Mouse (Mus musculus) midbrain, embryonic 16.5 days (tissue): ENCODE measurements around the gene Nenf. TPM values are rescaled to one million over a fixed set of nuclear protein-coding genes. Genes with fewer than 3 reads are reported as not detected.

ENCODE experiments used
- ATAC-seq: fragments of 200-750 bp; cut with Nextera tagmentation; 2 replicates; pipeline ENCODE4 v1.8.0; 2017; ENCODE audit warnings: moderate TSS enrichment
- H3K27ac ChIP-seq: fragments of 300-500 bp; sonication (generic); 2 replicates; pipeline ENCODE4 v1.5.1; 2014; ENCODE audit warnings: mild to moderate bottlenecking, low read length, mixed read lengths
- H3K27me3 ChIP-seq: fragments of 300-500 bp; sonication (generic); 2 replicates; pipeline ENCODE4 v1.6.1; 2014; ENCODE audit warnings: low read depth, low read length, mixed read lengths; ENCODE audit not compliant: control insufficient read depth, insufficient read depth
- H3K36me3 ChIP-seq: fragments of 300-500 bp; sonication (generic); 2 replicates; pipeline ENCODE4 v1.6.1; 2014; ENCODE audit warnings: mild to moderate bottlenecking, low read length, moderate library complexity, mixed read lengths; ENCODE audit not compliant: control insufficient read depth, insufficient read depth
- H3K4me1 ChIP-seq: fragments of 300-500 bp; sonication (generic); 2 replicates; pipeline ENCODE4 v1.6.1; 2014; ENCODE audit warnings: mild to moderate bottlenecking, low read length, mixed read lengths; ENCODE audit not compliant: control insufficient read depth, insufficient read depth
- H3K4me2 ChIP-seq: fragments of 300-500 bp; sonication (generic); 2 replicates; pipeline ENCODE4 v1.6.1; 2014; ENCODE audit warnings: mild to moderate bottlenecking, low read length, mixed read lengths
- H3K4me3 ChIP-seq: fragments of 300-500 bp; sonication (generic); 2 replicates; pipeline ENCODE4 v1.5.1; 2014; ENCODE audit warnings: low read depth, mild to moderate bottlenecking, low read length, moderate library complexity, mixed read lengths
- H3K9ac ChIP-seq: fragments of 300-500 bp; sonication (generic); 2 replicates; pipeline ENCODE4 v1.6.1; 2014; ENCODE audit warnings: low read depth, low read length, mixed read lengths
- H3K9me3 ChIP-seq: fragments of 300-500 bp; sonication (generic); replicated peaks from 2 replicates; pipeline ENCODE4 v1.6.1; 2014; ENCODE audit warnings: mild to moderate bottlenecking, low read length, mixed read lengths; ENCODE audit not compliant: control insufficient read depth, poor library complexity, severe bottlenecking
- WGBS: fragments of 180-500 bp; shearing (Covaris S2); extraction: QIAGEN DNeasy Blood & Tissue Kit; methylation state at CpG from one replicate; pipeline ENCODE4 v1.1.7; 2014; 5-methylcytosine and 5-hydroxymethylcytosine counted together
- polyA plus RNA-seq: library from polyadenylated mRNA; unstranded; fragments of >200 nt; fragmentation: Nextera tagmentation; extraction: Ambion mirVana; gene quantifications from 2 replicates; pipeline ENCODE4 v1.2.1, GENCODE M21; 2015

The Nenf gene
- polyA plus RNA-seq, 1 experiment from 2014 or later: 139 TPM

DNA sequence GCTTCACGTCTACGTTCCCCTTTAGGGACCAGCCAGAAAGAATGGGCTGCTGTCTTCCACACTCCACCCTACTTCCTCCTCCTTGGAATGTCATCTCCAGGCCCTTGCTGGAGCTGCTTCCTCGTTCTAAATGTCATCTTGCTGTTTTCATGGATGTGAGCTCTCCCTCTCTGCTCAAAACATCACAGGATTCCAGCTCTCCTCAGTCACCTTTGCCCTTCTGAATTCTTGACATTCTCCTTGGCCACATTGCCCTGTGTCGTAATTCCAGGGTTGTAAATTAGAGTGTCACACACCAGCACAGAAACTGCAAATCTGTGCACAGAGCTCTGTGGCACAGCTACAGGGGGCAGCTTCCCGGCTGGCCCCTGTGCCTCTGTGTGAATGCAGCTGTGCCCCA lies 50.1 kb downstream of the Nenf start:
- no peak overlapping the region for H3K4me2 ChIP-seq
- 40% methylated on average over 5 of the region's 5 CpGs for WGBS

GRCm38 (mm10) chr1:191267162-191267561 lies 50.8 kb downstream of the Nenf start:
- WGBS: 95% methylated on average over 5 of the region's 5 CpGs
- no peaks in the 10 kb centered on the region for H3K9me3 ChIP-seq
- ATAC-seq: no peak

More for the DNA sequence above, 50.1 kb downstream of the Nenf start:
- Histone ChIP-seq H3K27ac (no peak overlapping the region), H3K4me1 (no peaks in the 10 kb centered on the region), H3K9ac (no peak overlapping the region), H3K27me3 (no peaks in the 10 kb centered on the region), H3K36me3 (no peaks in the 10 kb centered on the region), H3K4me3 (no peak overlapping the region), H3K9me3 (no peaks in the 10 kb centered on the region)
- ATAC-seq: no peak

DNA sequence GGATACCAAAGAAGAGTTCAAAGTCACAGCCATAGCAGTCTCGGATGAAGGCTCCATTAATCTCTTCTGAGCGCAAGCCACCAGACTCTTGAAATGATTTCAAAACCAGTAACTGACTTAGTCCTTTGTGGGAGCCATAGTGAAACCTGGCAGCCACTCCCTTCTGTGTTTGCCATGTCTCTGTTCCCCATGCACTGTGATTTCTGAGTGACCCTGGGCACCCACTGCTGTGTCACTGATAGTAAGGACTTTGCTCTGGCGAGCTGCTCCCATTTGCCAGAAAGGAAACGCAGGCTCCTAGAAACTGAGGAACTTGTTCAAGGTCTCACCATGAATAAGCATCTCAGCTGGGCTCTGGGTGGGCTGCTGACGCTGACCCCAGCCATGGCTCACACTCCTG lies 54.5 kb downstream of the Nenf start:
- 84% methylated on average over 5 of the region's 5 CpGs for WGBS
- Histone ChIP-seq H3K4me2 (no peak overlapping the region), H3K36me3 (no peaks in the 10 kb centered on the region), H3K27me3 (no peaks in the 10 kb centered on the region), H3K4me1 (no peaks in the 10 kb centered on the region), H3K9me3 (no peaks in the 10 kb centered on the region), H3K9ac (no peak overlapping the region), H3K4me3 (no peak overlapping the region), H3K27ac (no peak overlapping the region)
- no peak for ATAC-seq

More at GRCm38 (mm10) chr1:191267162-191267561, 50.8 kb downstream of the Nenf start:
- H3K4me2 ChIP-seq: no peak overlapping the region
- H3K27me3 ChIP-seq: no peaks in the 10 kb centered on the region
- H3K9ac ChIP-seq: no peak overlapping the region
- H3K27ac ChIP-seq: no peak overlapping the region
- no peaks in the 10 kb centered on the region for H3K36me3 ChIP-seq
- H3K4me3 ChIP-seq: no peak overlapping the region
- H3K4me1 ChIP-seq: no peaks in the 10 kb centered on the region

DNA sequence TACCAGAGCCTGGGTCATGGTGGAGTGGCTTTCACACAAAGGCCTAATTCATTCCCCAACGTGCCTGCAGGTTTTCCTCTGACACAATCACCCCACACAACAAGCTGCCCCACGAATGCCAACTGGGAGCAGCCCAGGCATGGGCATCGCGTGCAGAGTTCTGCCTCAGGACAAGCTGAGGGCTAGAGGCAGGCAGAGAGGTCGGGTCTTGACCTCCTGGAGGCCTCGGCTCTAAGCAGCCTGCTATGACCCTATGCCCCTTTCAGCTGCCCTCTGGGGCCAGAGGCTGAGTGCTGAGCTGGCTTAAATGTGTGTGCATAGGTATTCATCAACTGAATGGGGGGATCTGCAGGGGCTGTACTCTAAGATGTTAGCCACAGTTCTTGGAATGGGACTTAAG lies 56.1 kb downstream of the Nenf start:
- WGBS: 18% methylated on average over 6 of the region's 6 CpGs
- Histone ChIP-seq H3K27me3 (no peaks in the 10 kb centered on the region), H3K4me3 (no peak overlapping the region), H3K36me3 (no peaks in the 10 kb centered on the region), H3K4me1 (no peaks in the 10 kb centered on the region), H3K27ac (no peak overlapping the region), H3K9me3 (no peaks in the 10 kb centered on the region), H3K9ac (no peak overlapping the region), H3K4me2 (no peak overlapping the region)
- no peak for ATAC-seq

GRCm38 (mm10) chr1:191259661-191260060 lies 58.3 kb downstream of the Nenf start:
- no peak overlapping the region for H3K4me2 ChIP-seq
- H3K4me3 ChIP-seq: no peak overlapping the region
- no peaks in the 10 kb centered on the region for H3K4me1 ChIP-seq
- H3K36me3 ChIP-seq: no peaks in the 10 kb centered on the region
- no peaks in the 10 kb centered on the region for H3K27me3 ChIP-seq
- no peaks in the 10 kb centered on the region for H3K9me3 ChIP-seq
- ATAC-seq: no peak
- no peak overlapping the region for H3K9ac ChIP-seq
- H3K27ac ChIP-seq: no peak overlapping the region
- 77% methylated on average over 5 of the region's 5 CpGs for WGBS

DNA sequence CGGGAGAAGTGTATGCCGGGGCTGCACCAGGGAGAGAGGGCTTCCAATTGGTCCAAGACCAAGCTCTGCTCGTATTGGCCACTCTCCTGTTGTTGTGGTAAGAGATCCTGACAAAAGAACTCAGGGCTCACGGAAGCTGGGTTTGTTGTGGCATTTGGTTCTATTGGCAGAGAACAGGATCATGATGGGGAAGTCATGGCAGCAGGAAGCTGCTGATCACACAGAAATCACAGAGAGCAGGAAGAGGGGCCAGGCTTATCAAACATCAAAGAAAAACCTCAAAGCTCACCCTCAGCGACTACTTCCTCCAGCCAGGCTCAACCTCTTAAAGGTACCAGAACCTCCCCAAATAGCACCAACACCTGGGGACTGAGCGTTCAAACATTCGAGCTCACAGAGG lies 58.9 kb downstream of the Nenf start:
- no peaks in the 10 kb centered on the region for H3K27me3 ChIP-seq
- H3K9me3 ChIP-seq: no peaks in the 10 kb centered on the region
- H3K4me3 ChIP-seq: no peak overlapping the region
- H3K4me2 ChIP-seq: no peak overlapping the region
- no peaks in the 10 kb centered on the region for H3K36me3 ChIP-seq
- H3K4me1 ChIP-seq: no peaks in the 10 kb centered on the region
- 34% methylated on average over 7 of the region's 7 CpGs for WGBS
- no peak for ATAC-seq
- H3K27ac ChIP-seq: no peak overlapping the region
- no peak overlapping the region for H3K9ac ChIP-seq

DNA sequence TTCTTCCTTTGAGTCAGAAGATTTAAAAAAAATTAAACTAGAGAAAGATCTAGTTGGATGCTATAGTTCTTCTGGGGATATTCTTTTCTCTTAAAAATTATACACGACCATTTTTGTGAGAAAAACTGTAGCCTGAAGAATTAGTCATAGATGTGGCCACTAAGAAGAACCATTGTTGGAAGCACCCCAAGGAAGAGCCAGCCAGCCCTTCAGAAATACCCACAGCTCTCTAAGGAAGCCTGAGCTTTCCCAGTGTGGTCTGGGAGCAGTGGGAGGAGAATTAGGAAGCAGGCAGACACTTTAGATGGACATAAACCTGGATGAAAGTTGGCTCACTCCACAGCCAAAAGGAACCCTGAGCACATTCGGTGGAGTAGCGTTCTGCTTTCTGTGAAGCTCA lies 59.5 kb downstream of the Nenf start:
- Histone ChIP-seq H3K9ac (no peak overlapping the region), H3K36me3 (no peaks in the 10 kb centered on the region), H3K4me2 (no peak overlapping the region), H3K27ac (no peak overlapping the region), H3K27me3 (no peaks in the 10 kb centered on the region), H3K4me3 (no peak overlapping the region), H3K4me1 (no peaks in the 10 kb centered on the region), H3K9me3 (no peaks in the 10 kb centered on the region)
- WGBS: 57% methylated on average over 3 of the region's 3 CpGs
- ATAC-seq: no peak

DNA sequence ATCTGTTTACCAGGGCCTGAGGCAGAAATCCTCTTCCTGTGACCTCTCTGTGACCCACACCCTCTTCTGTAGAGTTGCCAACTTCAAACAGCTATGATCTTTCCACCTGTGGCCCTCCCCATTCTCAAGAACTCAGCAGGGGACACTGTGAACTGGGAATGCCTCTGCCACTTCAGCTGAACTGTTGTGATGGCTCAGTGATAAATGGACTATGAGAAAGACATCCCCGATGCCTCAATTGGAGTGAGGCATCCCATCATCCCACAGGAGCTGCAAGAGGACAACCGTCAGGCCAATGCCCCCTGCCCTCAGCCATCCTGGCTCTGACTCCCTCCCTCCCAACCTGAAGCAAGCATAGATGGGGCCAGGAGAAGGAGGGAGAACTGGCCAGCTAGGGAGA lies 60.0 kb downstream of the Nenf start:
- WGBS: 65% methylated on average over 2 of the region's 2 CpGs
- Histone ChIP-seq H3K9me3 (no peaks in the 10 kb centered on the region), H3K4me3 (no peak overlapping the region), H3K27ac (no peak overlapping the region), H3K4me1 (no peaks in the 10 kb centered on the region), H3K4me2 (no peak overlapping the region), H3K36me3 (no peaks in the 10 kb centered on the region), H3K27me3 (no peaks in the 10 kb centered on the region), H3K9ac (no peak overlapping the region)
- ATAC-seq: no peak

DNA sequence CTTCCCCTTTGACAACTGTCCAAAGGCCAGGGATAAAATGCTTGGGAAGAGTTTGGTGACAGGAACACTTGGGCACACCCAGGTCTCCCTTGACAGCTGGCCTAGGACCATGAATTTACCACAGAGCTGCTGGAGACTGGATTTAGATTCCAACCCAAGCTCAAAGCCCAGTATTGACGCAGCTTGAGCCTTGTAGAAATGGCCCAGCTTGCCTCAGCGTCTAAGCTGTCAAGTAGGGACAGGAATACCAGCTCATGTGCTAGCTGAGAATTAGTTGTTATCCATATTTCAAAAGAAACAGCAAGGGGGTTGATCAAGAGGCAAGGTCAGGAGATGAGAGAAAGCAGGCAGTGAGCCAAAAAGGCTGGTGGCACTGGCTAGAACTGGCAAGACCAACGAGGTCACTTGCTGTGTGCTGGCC lies 60.6 kb downstream of the Nenf start:
- no peak for ATAC-seq
- H3K4me2 ChIP-seq: no peak overlapping the region
- no peaks in the 10 kb centered on the region for H3K27me3 ChIP-seq
- no peaks in the 10 kb centered on the region for H3K4me1 ChIP-seq
- H3K9me3 ChIP-seq: no peaks in the 10 kb centered on the region
- WGBS: 72% methylated on average over 3 of the region's 3 CpGs
- no peak overlapping the region for H3K27ac ChIP-seq
- no peak overlapping the region for H3K9ac ChIP-seq
- H3K36me3 ChIP-seq: no peaks in the 10 kb centered on the region
- no peak overlapping the region for H3K4me3 ChIP-seq
